12 mouse cellular contexts compared by ENCODE assay signal in genomic region chr6:146208983-146209382, GRCm38 (mm10).
DNase-seq lines count a peak whose midpoint lies in the region; ATAC-seq lines count a peak whose summit lies in the region.
"Had no signal": no experiment of that assay in that cellular context is flagged by ENCODE, and none has a peak within 500 bp of the region (broad histone marks: within the 10 kb centered on the region; RNA-seq: fewer than 3 reads in every experiment).

No protein-coding gene starts in this region.

- no peak overlapping the region for H3K27ac ChIP-seq in midbrain, embryonic 13.5 days
- H3K27ac ChIP-seq in limb, embryonic 10.5 days: no peak overlapping the region
- H3K27ac ChIP-seq: neural tube, embryonic 12.5 days had no signal

- no peaks in the 10 kb centered on the region for H3K9me3 ChIP-seq in midbrain, embryonic 13.5 days
- H3K9me3 ChIP-seq in limb, embryonic 10.5 days (replicated peaks): no peaks in the 10 kb centered on the region
- H3K9me3 ChIP-seq: megakaryocyte, embryonic 14.5 days; neural tube, embryonic 12.5 days had no signal

- no peaks in the 10 kb centered on the region for H3K36me3 ChIP-seq in midbrain, embryonic 13.5 days
- no peaks in the 10 kb centered on the region for H3K36me3 ChIP-seq in limb, embryonic 10.5 days
- H3K36me3 ChIP-seq: neural tube, embryonic 12.5 days had no signal

- no peak overlapping the region for H3K4me3 ChIP-seq in midbrain, embryonic 13.5 days (replicated peaks)
- no peak overlapping the region for H3K4me3 ChIP-seq in limb, embryonic 10.5 days
- H3K4me3 ChIP-seq: megakaryocyte, embryonic 14.5 days; neural tube, embryonic 12.5 days had no signal

- H3K9ac ChIP-seq in midbrain, embryonic 13.5 days (replicated peaks): no peak overlapping the region
- H3K9ac ChIP-seq: neural tube, embryonic 12.5 days had no signal

- ATAC-seq in midbrain, embryonic 13.5 days: no peak

- 78% methylated on average over 6 of the region's 6 CpGs for WGBS in midbrain, embryonic 13.5 days
- WGBS in limb, embryonic 10.5 days: 68% methylated on average over 6 of the region's 6 CpGs

- H3K4me2 ChIP-seq in midbrain, embryonic 13.5 days (replicated peaks): no peak overlapping the region
- H3K4me2 ChIP-seq: neural tube, embryonic 12.5 days had no signal

- intact Hi-C loops in heart, postnatal 10 days (cut with DNase I): no loop called here

- H3K27me3 ChIP-seq in midbrain, embryonic 13.5 days: no peaks in the 10 kb centered on the region
- H3K27me3 ChIP-seq in limb, embryonic 10.5 days (ENCODE audit: low read depth, poor library complexity, severe bottlenecking): no peaks in the 10 kb centered on the region
- H3K27me3 ChIP-seq: megakaryocyte, embryonic 14.5 days; neural tube, embryonic 12.5 days had no signal

- no peaks in the 10 kb centered on the region for H3K4me1 ChIP-seq in midbrain, embryonic 13.5 days (replicated peaks)
- peaks cover 14% of the 10 kb centered on the region for H3K4me1 ChIP-seq in limb, embryonic 10.5 days
- H3K4me1 ChIP-seq: neural tube, embryonic 12.5 days had no signal

- peak; percentile 53 for DNase-seq in A20 (ENCODE audit: low read depth, low spot score)
- peak; percentile 45 for DNase-seq in brain, adult 2 months (ENCODE audit: low read depth, low spot score)
- peak; percentile 40 to 56 for DNase-seq in heart, postnatal 10 days
- peak; percentile 40 to 71 for DNase-seq in kidney, postnatal 25 days
- no peak for DNase-seq in limb, embryonic 10.5 days (ENCODE audit: low spot score)
- no peak for DNase-seq in thymus, adult 18-20 months
- DNase-seq: adrenal gland, adult 8-10 months; cerebellum, adult 8-10 months; right cerebral cortex, postnatal 4 days had no signal

Comparison
In these comparisons a context has a peak if more than half of its experiments do, and no peak if none do; other contexts are left out.
1. DNase-seq: peak in A20 (single experiment), brain, adult 2 months (single experiment), heart, postnatal 10 days (2 of 2) and kidney, postnatal 25 days (2 of 2); none in limb, embryonic 10.5 days (single experiment) and thymus, adult 18-20 months (0 of 2).